Mouse (Mus musculus): Measurements from ENCODE around the gene Defb39. TPM values are rescaled to one million over a fixed set of nuclear protein-coding genes. Genes with fewer than 3 reads are reported as not detected.

Defb39 gene
- not detected in 2 replicates for polyA plus RNA-seq (2015; fragmentation: Nextera tagmentation; extraction: Ambion mirVana)

DNA sequence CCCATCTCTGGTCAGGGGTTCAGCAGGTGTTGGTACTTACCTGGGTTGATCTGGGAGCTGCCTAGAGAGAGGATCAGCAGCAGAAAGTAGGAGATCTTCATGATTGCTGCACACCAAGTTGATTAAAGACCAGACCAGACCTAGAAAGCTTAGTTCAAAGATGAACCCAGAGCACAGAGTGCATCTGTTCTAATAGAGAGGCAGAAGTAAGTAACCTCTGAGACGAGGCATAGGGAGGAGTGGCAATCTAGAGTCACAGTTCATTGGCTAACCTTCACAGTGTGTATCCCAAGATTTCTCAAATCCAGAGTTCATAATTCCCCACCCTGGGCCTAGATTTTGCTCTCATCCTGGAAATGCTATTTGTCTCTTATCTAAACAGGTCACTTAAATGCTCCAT is at the start of gene Defb39:
TSS of gene Defb39 (minus strand) at position 101 of the 400 bp plus-strand sequence.
- WGBS (ENCODE audit: insufficient replicate concordance): 31% methylated on average over 1 of the region's 1 CpGs
- Histone ChIP-seq H3K27ac (ENCODE audit: low read length) (no peak within 1 kb of the TSS), H3K4me3 (ENCODE audit: low read depth, low read length) (no peak within 1 kb of the TSS), H3K4me1 (ENCODE audit: control insufficient read depth, low read depth, low read length) (no peaks in the 10 kb centered on the region), H3K4me2 (ENCODE audit: low read depth, low read length) (no peak within 1 kb of the TSS), H3K9me3 (replicated peaks; ENCODE audit: control insufficient read depth, low read length) (no peaks in the 10 kb centered on the region), H3K27me3 (ENCODE audit: control insufficient read depth, insufficient read depth, low read depth, low read length) (no peaks in the 10 kb centered on the region), H3K36me3 (ENCODE audit: control insufficient read depth, insufficient read depth) (no peaks in the 10 kb centered on the region), H3K9ac (ENCODE audit: low read depth, low read length) (no peak within 1 kb of the TSS)
- no peak for ATAC-seq (ENCODE audit: low read depth)

DNA sequence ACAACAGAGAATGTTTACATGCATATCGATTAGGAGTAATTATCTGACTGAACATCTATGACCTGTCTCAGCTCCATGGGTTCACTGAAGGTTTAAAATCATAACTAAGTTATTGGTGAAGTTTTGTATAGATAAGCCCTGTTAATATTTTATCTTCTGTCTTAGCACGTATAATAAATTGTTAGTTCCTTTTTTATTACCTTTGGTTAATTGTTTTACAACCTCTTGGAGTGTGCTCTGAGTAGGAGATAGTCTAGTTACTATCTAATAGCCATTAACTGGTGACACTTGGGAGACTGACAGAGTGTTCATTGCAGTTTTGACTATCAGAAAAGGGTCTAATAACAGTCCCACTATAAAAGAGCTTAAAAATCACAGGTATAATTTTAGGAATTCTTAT is 1.4 kb upstream of the Defb39 start:
- H3K4me3 ChIP-seq (ENCODE audit: low read depth, low read length): no peak overlapping the region
- WGBS (ENCODE audit: insufficient replicate concordance): 40% methylated on average over 2 of the region's 2 CpGs
- no peaks in the 10 kb centered on the region for H3K9me3 ChIP-seq (replicated peaks; ENCODE audit: control insufficient read depth, low read length)
- no peak for ATAC-seq (ENCODE audit: low read depth)
- no peaks in the 10 kb centered on the region for H3K36me3 ChIP-seq (ENCODE audit: control insufficient read depth, insufficient read depth)
- no peaks in the 10 kb centered on the region for H3K27me3 ChIP-seq (ENCODE audit: control insufficient read depth, insufficient read depth, low read depth, low read length)
- no peak overlapping the region for H3K27ac ChIP-seq (ENCODE audit: low read length)
- H3K4me1 ChIP-seq (ENCODE audit: control insufficient read depth, low read depth, low read length): no peaks in the 10 kb centered on the region
- no peak overlapping the region for H3K4me2 ChIP-seq (ENCODE audit: low read depth, low read length)
- H3K9ac ChIP-seq (ENCODE audit: low read depth, low read length): no peak overlapping the region

DNA sequence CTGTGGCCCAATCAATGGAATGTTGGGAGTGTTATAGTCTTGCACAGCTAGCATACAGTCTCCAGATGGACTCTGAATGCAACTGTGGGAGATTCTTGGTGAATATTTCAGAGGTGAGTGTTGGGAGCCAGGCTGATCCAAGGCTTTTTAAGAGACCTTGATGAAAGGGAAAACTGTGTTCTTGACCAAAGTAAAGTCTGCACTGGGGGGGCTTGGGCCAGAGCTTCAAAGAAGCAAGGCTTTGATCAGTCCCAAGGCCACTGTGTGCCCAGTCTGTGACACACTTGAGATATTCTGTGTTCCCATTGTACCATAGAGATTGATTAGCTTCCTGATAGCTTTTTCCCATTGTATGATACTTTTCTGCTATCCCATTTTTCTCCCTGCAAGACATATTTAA is 1.7 kb downstream of the Defb39 start:
- ATAC-seq (ENCODE audit: low read depth): no peak
- H3K9me3 ChIP-seq (replicated peaks; ENCODE audit: control insufficient read depth, low read length): no peaks in the 10 kb centered on the region
- no peaks in the 10 kb centered on the region for H3K27me3 ChIP-seq (ENCODE audit: control insufficient read depth, insufficient read depth, low read depth, low read length)
- no peak overlapping the region for H3K4me3 ChIP-seq (ENCODE audit: low read depth, low read length)
- H3K9ac ChIP-seq (ENCODE audit: low read depth, low read length): no peak overlapping the region
- no peak overlapping the region for H3K4me2 ChIP-seq (ENCODE audit: low read depth, low read length)
- H3K27ac ChIP-seq (ENCODE audit: low read length): no peak overlapping the region
- no peaks in the 10 kb centered on the region for H3K4me1 ChIP-seq (ENCODE audit: control insufficient read depth, low read depth, low read length)
- no peaks in the 10 kb centered on the region for H3K36me3 ChIP-seq (ENCODE audit: control insufficient read depth, insufficient read depth)

DNA sequence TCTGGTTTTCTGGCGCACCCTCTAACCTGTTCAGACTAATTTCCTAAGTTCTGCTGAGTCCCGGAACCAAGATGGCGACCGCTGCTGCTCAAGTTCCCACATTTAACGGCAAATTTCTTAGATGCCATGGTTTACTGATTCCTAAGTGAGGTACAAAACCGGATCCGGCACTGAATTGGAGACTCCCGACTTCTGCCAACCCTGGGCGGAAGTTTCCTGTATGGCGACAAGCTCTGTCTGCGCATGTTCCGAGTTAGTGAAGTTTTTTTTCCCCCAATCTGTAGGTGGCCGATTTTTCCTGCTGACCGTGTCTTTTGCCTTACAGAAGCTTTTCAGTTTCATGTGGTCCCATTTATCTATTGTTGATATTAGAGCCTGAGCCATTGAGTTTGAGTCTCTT is 19.4 kb downstream of the Defb39 start:
- no peaks in the 10 kb centered on the region for H3K27me3 ChIP-seq (ENCODE audit: control insufficient read depth, insufficient read depth, low read depth, low read length)
- H3K4me1 ChIP-seq (ENCODE audit: control insufficient read depth, low read depth, low read length): no peaks in the 10 kb centered on the region
- no peak overlapping the region for H3K9ac ChIP-seq (ENCODE audit: low read depth, low read length)
- H3K4me2 ChIP-seq (ENCODE audit: low read depth, low read length): no peak overlapping the region
- WGBS (ENCODE audit: insufficient replicate concordance): 79% methylated on average over 14 of the region's 14 CpGs
- H3K9me3 ChIP-seq (replicated peaks; ENCODE audit: control insufficient read depth, low read length): no peaks in the 10 kb centered on the region
- no peaks in the 10 kb centered on the region for H3K36me3 ChIP-seq (ENCODE audit: control insufficient read depth, insufficient read depth)
- ATAC-seq (ENCODE audit: low read depth): no peak
- no peak overlapping the region for H3K27ac ChIP-seq (ENCODE audit: low read length)
- no peak overlapping the region for H3K4me3 ChIP-seq (ENCODE audit: low read depth, low read length)

DNA sequence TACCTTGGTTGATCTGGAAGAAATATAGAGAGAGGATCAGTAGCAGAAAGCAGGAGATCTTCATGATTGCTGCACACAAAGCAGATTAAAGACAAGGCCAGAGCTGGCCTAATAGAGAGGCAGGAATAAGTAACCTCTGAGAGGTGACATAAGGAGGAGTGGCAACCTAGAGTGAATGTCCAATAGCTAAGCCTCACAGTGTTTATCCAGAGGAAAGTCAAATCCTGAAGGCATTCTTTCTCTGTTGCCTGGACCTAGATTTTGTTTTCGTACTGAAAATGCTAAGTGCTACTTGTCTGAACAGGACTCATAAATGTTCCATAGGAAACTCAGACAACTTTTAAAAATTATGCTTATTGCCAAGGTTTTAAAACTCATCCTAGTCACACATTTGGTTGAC is 38.1 kb downstream of the Defb39 start, which contains the start of gene Defb38:
TSS of gene Defb38 (minus strand) at position 101 of the 400 bp plus-strand sequence.
- no peaks in the 10 kb centered on the region for H3K36me3 ChIP-seq (ENCODE audit: control insufficient read depth, insufficient read depth)
- H3K27ac ChIP-seq (ENCODE audit: low read length): no peak within 1 kb of the TSS
- no peaks in the 10 kb centered on the region for H3K9me3 ChIP-seq (replicated peaks; ENCODE audit: control insufficient read depth, low read length)

More for the DNA sequence above, 38.1 kb downstream of the Defb39 start, which contains the start of gene Defb38:
- no peak within 1 kb of the TSS for H3K4me2 ChIP-seq (ENCODE audit: low read depth, low read length)
- H3K4me3 ChIP-seq (ENCODE audit: low read depth, low read length): no peak within 1 kb of the TSS
- whole genome bisulfite sequencing (ENCODE audit: insufficient replicate concordance): 68% methylated on average over 1 of the region's 1 CpGs
- no peaks in the 10 kb centered on the region for H3K27me3 ChIP-seq (ENCODE audit: control insufficient read depth, insufficient read depth, low read depth, low read length)
- no peak within 1 kb of the TSS for H3K9ac ChIP-seq (ENCODE audit: low read depth, low read length)
- H3K4me1 ChIP-seq (ENCODE audit: control insufficient read depth, low read depth, low read length): no peaks in the 10 kb centered on the region
- ATAC-seq (ENCODE audit: low read depth): no peak

Other genes with a start within 250 kb of the Defb39 start
- not detected in 2 replicates for gene Defb40, start 86.6 kb downstream of the Defb39 start, polyA plus RNA-seq (2015; fragmentation: Nextera tagmentation; extraction: Ambion mirVana)
- not detected in 2 replicates for gene Defb37, start 73.8 kb downstream of the Defb39 start, polyA plus RNA-seq (2015; fragmentation: Nextera tagmentation; extraction: Ambion mirVana)
- gene Defb38, start 38.2 kb downstream of the Defb39 start, polyA plus RNA-seq (2015; fragmentation: Nextera tagmentation; extraction: Ambion mirVana): not detected in 2 replicates
- not detected in 2 replicates for gene Defb12, start 50.0 kb upstream of the Defb39 start, polyA plus RNA-seq (2015; fragmentation: Nextera tagmentation; extraction: Ambion mirVana)
- not detected in 2 replicates for gene Defb34, start 58.9 kb upstream of the Defb39 start, polyA plus RNA-seq (2015; fragmentation: Nextera tagmentation; extraction: Ambion mirVana)
- gene Gm45826, start 76.0 kb upstream of the Defb39 start, polyA plus RNA-seq (2015; fragmentation: Nextera tagmentation; extraction: Ambion mirVana): not detected in 2 replicates
- gene Defb14, start 129.5 kb upstream of the Defb39 start, polyA plus RNA-seq (2015; fragmentation: Nextera tagmentation; extraction: Ambion mirVana): not detected in 2 replicates
- gene Defb4, start 133.9 kb upstream of the Defb39 start, polyA plus RNA-seq (2015; fragmentation: Nextera tagmentation; extraction: Ambion mirVana): not detected in 2 replicates
- gene Defb6, start 160.7 kb upstream of the Defb39 start, polyA plus RNA-seq (2015; fragmentation: Nextera tagmentation; extraction: Ambion mirVana): not detected in 2 replicates
- gene Defb46, start 175.1 kb upstream of the Defb39 start, polyA plus RNA-seq (2015; fragmentation: Nextera tagmentation; extraction: Ambion mirVana): not detected in 2 replicates
- gene Defb5, start 182.8 kb upstream of the Defb39 start, polyA plus RNA-seq (2015; fragmentation: Nextera tagmentation; extraction: Ambion mirVana): not detected in 2 replicates
- gene Defb3, start 228.6 kb upstream of the Defb39 start, polyA plus RNA-seq (2015; fragmentation: Nextera tagmentation; extraction: Ambion mirVana): not detected in 2 replicates

Measured in liver, embryonic 16.5 days (tissue).